Mouse (Mus musculus) stomach, postnatal 0 days (tissue): Measurements from ENCODE around the gene Grwd1. TPM values are rescaled to one million over a fixed set of nuclear protein-coding genes. Genes with fewer than 3 reads are reported as not detected.
A peak's percentile ranks its signal among the peaks of the same experiment; 100 is the strongest.

ENCODE experiments used
- ATAC-seq: fragments of 200-750 bp; cut with Nextera tagmentation; 2 replicates; pipeline ENCODE4 v1.8.0; 2017; ENCODE audit not compliant: low FRiP score, low TSS enrichment
- DNase-seq: peaks from one replicate; pipeline ENCODE4 v3.0.0-alpha.2; 2016; ENCODE audit warnings: low spot score
- H3K27ac ChIP-seq: fragments of 300-500 bp; sonication (generic); replicated peaks from 2 replicates; pipeline ENCODE4 v1.5.1; 2014; ENCODE audit warnings: mild to moderate bottlenecking, control low read depth
- H3K27me3 ChIP-seq: fragments of 300-500 bp; sonication (generic); 2 replicates; pipeline ENCODE4 v1.6.1; 2014; ENCODE audit warnings: low read length; ENCODE audit not compliant: control insufficient read depth, insufficient read depth
- H3K36me3 ChIP-seq: fragments of 300-500 bp; sonication (generic); 2 replicates; pipeline ENCODE4 v1.6.1; 2014; ENCODE audit warnings: low read length, mixed read lengths; ENCODE audit not compliant: control insufficient read depth, insufficient read depth
- H3K4me1 ChIP-seq: fragments of 300-500 bp; sonication (generic); replicated peaks from 2 replicates; pipeline ENCODE4 v1.6.1; 2014; ENCODE audit warnings: antibody characterized with exemption; ENCODE audit not compliant: control insufficient read depth, insufficient read depth
- H3K4me2 ChIP-seq: fragments of 300-500 bp; sonication (generic); replicated peaks from 2 replicates; pipeline ENCODE4 v1.6.1; 2014; ENCODE audit warnings: low read depth, mild to moderate bottlenecking, control low read depth, moderate library complexity
- H3K4me3 ChIP-seq: fragments of 300-500 bp; sonication (generic); 2 replicates; pipeline ENCODE4 v1.5.1; 2014; ENCODE audit warnings: low read depth, low read length, control low read depth
- H3K9ac ChIP-seq: fragments of 300-500 bp; sonication (generic); 2 replicates; pipeline ENCODE4 v1.6.1; 2014; ENCODE audit warnings: mild to moderate bottlenecking, low read length, control low read depth, mixed read lengths
- H3K9me3 ChIP-seq: fragments of 300-500 bp; sonication (generic); 2 replicates; pipeline ENCODE4 v1.6.1; 2016; ENCODE audit warnings: low read length; ENCODE audit not compliant: control insufficient read depth
- CTCF ChIP-seq: IDR thresholded peaks from 2 replicates; pipeline ENCODE4 v1.5.1; 2016; ENCODE audit warnings: antibody characterized with exemption, low read depth, mild to moderate bottlenecking, moderate library complexity
- EP300 ChIP-seq: optimal IDR thresholded peaks from 2 replicates; pipeline ENCODE3; 2016; ENCODE audit warnings: antibody characterized with exemption
- WGBS: fragments of 180-500 bp; shearing (Covaris S2); extraction: QIAGEN DNeasy Blood & Tissue Kit; methylation state at CpG from one replicate; pipeline ENCODE4 v1.1.7; 2014; 5-methylcytosine and 5-hydroxymethylcytosine counted together
- polyA plus RNA-seq: library from polyadenylated mRNA; unstranded; fragments of >200 nt; fragmentation: Nextera tagmentation; extraction: Ambion mirVana; gene quantifications from 2 replicates; pipeline ENCODE4 v1.2.1, GENCODE M21; 2015

Grwd1 gene
- polyA plus RNA-seq, 1 experiment from 2014 or later: 25.6 TPM

- Histone ChIP-seq H3K4me3 (no peak overlapping the region), H3K4me1 (0 out of 2 replicates have a peak, but pooled peaks cover 5% of the 10 kb centered on the region), H3K9ac (no peak overlapping the region), H3K36me3 (no peaks in the 10 kb centered on the region), H3K9me3 (no peaks in the 10 kb centered on the region), H3K27me3 (no peaks in the 10 kb centered on the region), H3K4me2 (no peak overlapping the region), H3K27ac (no peak overlapping the region)
- TF ChIP-seq EP300: no peak
- no peak for TF ChIP-seq CTCF
- DNase-seq: no peak
- ATAC-seq: no peak
- WGBS: 85% methylated on average over 25 of the region's 44 CpGs
Observed at GRCm38 (mm10) chr7:45793969-45794585, 36.7 kb downstream of the Grwd1 start.

- DNase-seq (no peak), ATAC-seq (no peak)
- no peaks in the 10 kb centered on the region for H3K9me3 ChIP-seq
- 84% methylated on average over 23 of the region's 24 CpGs for WGBS
- H3K9ac ChIP-seq: no peak overlapping the region
- H3K27ac ChIP-seq: no peak overlapping the region
- no peaks in the 10 kb centered on the region for H3K27me3 ChIP-seq
- H3K4me1 ChIP-seq: 0 out of 2 replicates have a peak, but pooled peaks cover under 1% of the 10 kb centered on the region
- no peak overlapping the region for H3K4me3 ChIP-seq
- no peaks in the 10 kb centered on the region for H3K36me3 ChIP-seq
- TF ChIP-seq EP300 (no peak), CTCF (no peak)
- H3K4me2 ChIP-seq: no peak overlapping the region
Observed at GRCm38 (mm10) chr7:45793240-45793639, 37.5 kb downstream of the Grwd1 start.

DNA sequence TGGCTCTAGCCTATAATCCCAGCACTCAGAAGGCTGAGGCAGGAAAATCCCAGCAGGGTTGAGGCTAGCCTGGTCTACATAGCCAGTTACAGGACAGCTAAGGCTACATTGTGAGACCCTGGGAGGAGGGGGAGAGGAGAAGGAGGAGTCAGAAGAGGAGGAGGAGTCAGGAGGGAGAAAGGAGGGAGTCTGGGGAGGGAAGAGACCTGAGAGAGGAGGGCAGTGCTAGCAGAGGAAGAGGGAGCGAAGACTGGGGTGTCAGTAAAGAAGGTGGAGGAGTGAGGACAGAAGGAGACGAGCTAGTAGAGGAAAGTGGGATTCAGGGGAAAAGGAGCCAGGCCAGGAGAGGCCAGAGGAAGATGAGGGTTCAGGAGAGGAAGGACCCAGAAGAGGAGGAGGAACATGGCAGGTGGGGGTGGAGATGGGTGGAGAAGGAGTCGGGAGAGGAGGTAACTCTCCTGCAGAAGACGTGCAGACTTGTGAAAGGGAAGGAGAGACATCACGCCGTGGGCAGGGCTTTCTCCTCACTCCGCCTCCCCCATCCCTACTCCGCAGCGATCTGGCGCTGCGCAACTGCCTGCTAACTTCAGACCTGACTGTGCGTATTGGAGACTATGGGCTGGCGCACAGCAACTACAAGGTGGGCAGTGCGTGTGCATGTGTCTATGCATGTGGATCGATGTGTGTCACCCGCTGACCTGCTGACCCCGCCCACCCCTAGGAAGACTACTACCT, 38.8 kb downstream of the Grwd1 start:
- WGBS: 69% methylated on average over 17 of the region's 17 CpGs
- TF ChIP-seq CTCF: no peak
- no peak for TF ChIP-seq EP300
- Histone ChIP-seq H3K36me3 (no peaks in the 10 kb centered on the region), H3K4me3 (no peak overlapping the region), H3K4me2 (no peak overlapping the region), H3K9ac (no peak overlapping the region), H3K27ac (no peak overlapping the region), H3K4me1 (no peaks in the 10 kb centered on the region), H3K27me3 (no peaks in the 10 kb centered on the region), H3K9me3 (no peaks in the 10 kb centered on the region)
- DNase-seq (no peak), ATAC-seq (peak; percentile 14; the same call in 1 of the 2 replicates)

DNA sequence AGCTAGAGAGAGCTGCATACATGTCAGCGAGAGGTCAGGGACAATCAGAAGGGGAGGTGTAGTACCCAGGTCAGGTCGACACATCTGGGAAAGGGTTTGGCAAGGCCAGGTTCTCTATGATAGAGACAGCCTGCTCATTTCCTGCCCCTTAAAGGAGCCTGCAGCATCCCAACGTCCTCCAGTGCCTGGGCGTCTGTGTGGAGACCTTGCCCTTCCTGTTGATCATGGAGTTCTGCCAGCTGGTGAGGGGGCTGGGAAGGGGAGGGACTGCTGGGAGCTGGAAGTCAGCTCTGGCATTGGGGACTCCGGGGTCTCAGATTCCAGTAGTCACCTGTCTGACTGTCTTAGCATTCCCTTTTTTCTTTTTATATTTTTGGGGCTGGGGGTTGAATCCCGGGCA, 40.0 kb downstream of the Grwd1 start:
- no peaks in the 10 kb centered on the region; the same call in 1 of the 2 replicates for H3K27me3 ChIP-seq

GRCm38 (mm10) chr7:45787642-45788041, 43.1 kb downstream of the Grwd1 start:
- 80% methylated on average over 22 of the region's 22 CpGs for WGBS
- no peak overlapping the region for H3K27ac ChIP-seq
- DNase-seq: no peak
- H3K4me1 ChIP-seq: peaks cover 6% of the 10 kb centered on the region; the same call in 1 of the 2 replicates
- H3K9me3 ChIP-seq: no peaks in the 10 kb centered on the region
- H3K36me3 ChIP-seq: no peaks in the 10 kb centered on the region
- H3K9ac ChIP-seq: no peak overlapping the region
- H3K27me3 ChIP-seq: no peaks in the 10 kb centered on the region; the same call in 1 of the 2 replicates
- ATAC-seq: no peak
- TF ChIP-seq EP300 (no peak), CTCF (no peak)
- no peak overlapping the region for H3K4me3 ChIP-seq
- H3K4me2 ChIP-seq: no peak overlapping the region

More for the DNA sequence above, 40.0 kb downstream of the Grwd1 start:
- Histone ChIP-seq H3K36me3 (no peaks in the 10 kb centered on the region), H3K9ac (no peak overlapping the region), H3K9me3 (no peaks in the 10 kb centered on the region), H3K27ac (no peak overlapping the region), H3K4me3 (no peak overlapping the region), H3K4me1 (no peaks in the 10 kb centered on the region; the same call in 1 of the 2 replicates), H3K4me2 (no peak overlapping the region)
- 61% methylated on average over 6 of the region's 6 CpGs for WGBS
- DNase-seq: no peak
- no peak for TF ChIP-seq EP300
- TF ChIP-seq CTCF: no peak
- no peak for ATAC-seq
